Mouse (Mus musculus) retina, adult 2 months (tissue): ENCODE data around the gene Ndufb7.
"Not testable (repeated sequence)": the region's sequence is repeated elsewhere in the genome, so short reads cannot be mapped to it uniquely, and the experiment has no call there.

Experiments used
- DNase-seq: peaks from one replicate; pipeline ENCODE4 v3.0.0-alpha.2; 2012; ENCODE audit warnings: low read depth, low spot score

The Ndufb7 gene

GRCm38 (mm10) chr8:83576516-83576895 is 10.0 kb downstream of the Ndufb7 start:
- DNase-seq: no peak

- no peak for DNase-seq
Observed at GRCm38 (mm10) chr8:83576921-83577320, 10.4 kb downstream of the Ndufb7 start.

GRCm38 (mm10) chr8:83577384-83577791 is 10.9 kb downstream of the Ndufb7 start:
- DNase-seq: no peak

DNA sequence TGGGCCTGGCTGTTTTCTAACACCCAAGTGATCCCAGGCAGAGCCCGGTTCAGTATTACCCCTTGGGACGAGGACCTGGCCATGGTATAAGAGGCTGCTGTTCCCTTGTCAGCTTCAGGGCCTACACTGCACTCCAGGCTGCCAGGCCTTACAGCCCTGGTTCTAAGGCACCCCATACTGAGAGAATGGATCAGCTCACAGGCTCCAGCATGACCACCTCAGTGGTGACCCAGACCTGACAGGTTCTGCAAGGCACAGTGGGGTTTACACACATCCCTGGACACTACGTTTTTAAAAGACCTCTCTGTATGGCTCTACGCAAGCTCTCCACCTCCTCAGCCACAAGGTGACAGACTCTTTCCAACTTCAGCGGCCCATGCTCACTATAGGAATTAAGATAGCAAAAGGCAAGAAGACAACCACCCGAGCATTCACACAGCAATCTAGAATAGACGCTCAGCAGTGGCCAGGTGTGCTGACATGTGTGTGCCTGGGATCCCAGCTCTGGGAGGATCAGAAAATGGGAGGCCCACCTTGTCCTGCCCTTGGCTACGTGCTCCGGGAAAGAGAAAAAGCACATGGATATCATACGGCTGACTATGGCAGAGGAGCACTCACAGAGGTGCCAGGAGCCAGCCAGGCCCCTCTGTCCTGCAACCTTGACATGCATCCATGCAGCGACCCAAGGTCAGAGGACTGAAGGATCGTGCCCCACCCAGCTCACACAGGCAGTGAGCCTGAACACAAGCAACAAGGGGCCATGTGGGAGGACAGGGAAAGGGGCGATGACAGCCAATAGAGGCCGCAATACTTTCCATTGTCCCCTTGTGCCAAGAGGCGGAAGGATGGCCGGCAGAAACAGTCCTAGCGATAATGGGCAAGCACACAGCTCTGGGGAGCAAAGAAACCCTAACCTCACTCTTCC is 11.9 kb downstream of the Ndufb7 start:
- DNase-seq: no peak

DNA sequence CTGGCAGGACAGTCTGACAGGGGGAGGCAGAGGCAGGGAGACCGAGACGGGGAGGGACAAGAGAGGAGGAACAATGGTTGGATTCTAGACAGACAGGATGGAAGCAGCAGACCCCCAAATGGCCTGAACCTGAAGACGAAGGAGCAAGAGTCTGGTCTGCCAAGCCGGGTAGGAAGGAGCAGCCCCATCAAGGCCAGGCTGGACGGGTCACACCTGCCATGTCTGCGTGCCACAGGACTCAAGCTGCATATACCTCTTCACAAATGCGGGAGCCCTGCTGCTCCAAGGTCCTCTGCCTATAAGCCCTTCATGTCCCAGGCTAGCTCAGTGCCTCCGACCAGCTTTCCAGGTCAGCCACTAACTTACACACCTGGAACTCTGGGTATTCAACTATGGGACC is 13.2 kb downstream of the Ndufb7 start:
- DNase-seq: no peak

- DNase-seq: no peak
Observed at GRCm38 (mm10) chr8:83580826-83581225, 14.4 kb downstream of the Ndufb7 start.

- no peak for DNase-seq
Observed at GRCm38 (mm10) chr8:83582226-83582625, 15.8 kb downstream of the Ndufb7 start.

- DNase-seq: no peak
Observed at GRCm38 (mm10) chr8:83583236-83583635, 16.8 kb downstream of the Ndufb7 start.

DNA sequence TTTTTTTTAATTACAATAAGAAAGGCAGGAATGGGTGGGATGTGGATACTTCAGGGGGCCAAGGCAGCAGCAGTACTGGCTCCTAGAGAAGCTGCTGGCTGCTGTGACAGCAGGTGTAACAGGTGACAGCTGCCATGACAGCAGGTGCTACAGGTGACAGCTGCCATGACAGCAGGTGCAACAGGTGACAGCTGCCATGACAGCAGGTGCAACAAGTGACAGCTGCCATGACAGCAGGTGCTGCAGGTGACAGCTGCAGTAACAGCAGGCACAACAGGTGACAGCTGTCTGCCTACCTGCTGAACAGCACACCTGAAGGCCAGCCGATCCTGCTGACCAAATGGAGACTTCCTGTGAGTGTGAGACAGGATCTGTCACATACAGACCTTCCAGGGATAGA is 18.3 kb downstream of the Ndufb7 start:
- no peak for DNase-seq

DNA sequence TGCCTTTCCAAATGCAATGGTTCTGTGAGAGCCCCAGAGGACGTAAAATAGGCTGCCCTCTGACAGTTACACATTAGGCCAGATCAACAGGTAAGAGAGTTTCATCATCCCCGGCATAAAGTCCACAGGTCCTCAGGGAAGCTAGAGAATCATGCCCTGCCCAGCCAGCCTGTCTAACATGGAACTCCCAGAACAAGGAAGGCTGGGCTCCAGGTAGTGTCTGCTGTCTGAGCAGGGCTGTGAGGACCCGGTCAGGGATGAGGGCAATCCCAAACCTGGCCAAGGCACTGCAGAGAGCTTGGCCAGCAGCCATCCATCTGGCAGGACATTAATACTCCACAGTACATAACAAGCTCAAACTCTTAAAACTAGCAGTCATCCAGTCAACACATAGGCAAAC is 18.9 kb downstream of the Ndufb7 start:
- DNase-seq: no peak

DNA sequence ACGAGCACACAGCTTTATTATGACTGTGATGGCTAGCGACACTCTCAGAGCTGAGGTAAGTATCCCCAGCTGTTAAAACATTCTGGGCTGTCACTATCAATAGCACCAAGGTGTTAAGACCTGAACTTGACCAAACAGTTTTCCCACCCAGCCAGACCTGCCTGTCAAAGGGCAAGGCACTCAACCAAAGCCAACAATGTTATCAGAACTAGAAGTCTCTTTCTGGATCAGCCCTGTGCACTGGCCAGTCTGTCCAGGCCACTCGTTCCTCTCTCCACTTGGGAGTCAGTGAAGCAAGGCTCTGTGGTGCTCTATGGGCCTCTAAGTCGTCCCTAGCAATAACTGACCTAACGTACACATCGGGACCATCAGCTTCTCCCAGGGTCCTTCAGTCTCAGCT is 21.2 kb downstream of the Ndufb7 start:
- DNase-seq: no peak

GRCm38 (mm10) chr8:83588886-83589285 is 22.4 kb downstream of the Ndufb7 start:
- DNase-seq: no peak

DNA sequence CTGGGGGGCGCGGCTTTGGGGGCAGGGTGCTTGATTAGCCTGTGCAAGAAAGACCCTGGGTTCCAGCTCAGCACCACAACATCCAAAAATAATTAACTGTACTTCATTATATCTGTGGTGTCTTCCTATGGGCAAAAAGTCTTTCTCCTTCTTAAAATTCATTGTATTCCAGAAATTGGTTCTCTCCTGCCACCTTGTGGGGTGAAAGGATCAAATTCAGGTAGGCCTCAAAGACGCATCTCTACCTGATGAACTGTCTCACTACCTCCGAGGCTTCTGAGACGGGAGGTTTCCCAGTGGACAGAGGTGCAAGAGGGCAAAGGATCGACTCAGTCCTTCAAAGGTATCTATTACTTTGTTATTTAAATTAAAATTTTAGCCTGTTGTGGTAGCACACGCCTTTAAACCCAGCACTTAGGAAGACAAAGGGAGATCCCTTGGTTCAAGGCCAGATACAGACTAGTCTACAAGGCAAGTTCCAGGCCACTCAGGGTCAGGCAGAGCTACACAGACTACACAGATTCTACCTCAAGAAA is 24.1 kb downstream of the Ndufb7 start:
- no peak for DNase-seq

DNA sequence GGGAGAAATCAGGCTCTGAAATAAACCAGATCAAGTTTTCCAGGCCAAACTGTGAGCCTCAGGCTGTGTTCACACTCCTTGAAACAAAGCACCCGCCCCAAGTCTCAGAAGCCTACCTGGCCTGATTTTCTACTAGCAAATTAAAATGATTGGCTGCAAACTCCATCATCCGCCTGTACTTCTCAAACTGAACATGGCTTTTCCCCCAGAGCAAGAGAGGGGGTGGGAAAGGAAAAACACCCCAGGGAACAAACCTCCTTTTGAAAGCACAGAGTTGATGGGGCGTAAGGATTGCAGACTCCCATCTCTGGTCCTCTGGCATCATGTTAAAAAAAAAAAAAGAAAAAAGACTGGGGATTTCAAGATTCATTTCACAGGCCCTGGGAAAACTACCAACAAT is 26.2 kb downstream of the Ndufb7 start:
- no peak for DNase-seq

DNA sequence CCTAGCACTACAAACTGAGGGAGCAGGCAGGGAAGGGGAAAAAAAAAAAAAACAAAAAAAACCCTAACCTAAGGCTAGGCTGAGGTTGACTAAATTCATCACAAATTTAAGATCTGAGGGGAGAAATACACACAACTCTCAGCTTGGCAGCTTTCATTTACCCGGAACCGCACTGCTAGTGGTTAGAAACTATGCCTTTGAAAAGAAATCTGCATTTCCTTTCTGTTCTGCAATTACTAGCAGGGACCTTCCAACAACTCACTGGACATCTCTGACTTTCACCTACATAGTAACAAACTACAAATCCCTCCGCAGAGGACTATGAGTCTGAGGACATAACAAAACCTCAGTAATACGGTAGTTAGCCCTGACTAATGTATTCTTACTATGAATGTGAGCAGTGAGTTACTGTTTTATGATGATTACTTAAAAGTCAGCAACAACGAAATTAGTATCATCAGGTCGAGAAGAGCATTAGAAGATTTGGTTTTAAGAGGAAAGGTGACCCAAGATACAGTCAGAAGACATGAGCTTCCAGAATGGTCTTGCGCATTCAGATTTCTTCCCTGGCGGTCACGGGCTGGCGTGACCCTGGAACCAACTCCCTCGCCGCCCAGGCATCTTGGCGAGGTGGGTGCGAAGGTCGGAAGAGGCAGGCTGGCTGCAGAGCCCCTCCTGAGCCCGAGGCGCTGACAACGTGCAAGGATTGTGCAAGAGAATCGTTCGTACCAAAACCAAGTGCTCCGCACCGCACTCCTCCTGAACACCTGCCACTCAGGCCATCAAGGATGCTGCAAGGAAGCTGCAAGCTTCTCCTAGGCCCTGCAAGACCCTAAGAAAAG is 27.1 kb downstream of the Ndufb7 start:
- no peak for DNase-seq

DNA sequence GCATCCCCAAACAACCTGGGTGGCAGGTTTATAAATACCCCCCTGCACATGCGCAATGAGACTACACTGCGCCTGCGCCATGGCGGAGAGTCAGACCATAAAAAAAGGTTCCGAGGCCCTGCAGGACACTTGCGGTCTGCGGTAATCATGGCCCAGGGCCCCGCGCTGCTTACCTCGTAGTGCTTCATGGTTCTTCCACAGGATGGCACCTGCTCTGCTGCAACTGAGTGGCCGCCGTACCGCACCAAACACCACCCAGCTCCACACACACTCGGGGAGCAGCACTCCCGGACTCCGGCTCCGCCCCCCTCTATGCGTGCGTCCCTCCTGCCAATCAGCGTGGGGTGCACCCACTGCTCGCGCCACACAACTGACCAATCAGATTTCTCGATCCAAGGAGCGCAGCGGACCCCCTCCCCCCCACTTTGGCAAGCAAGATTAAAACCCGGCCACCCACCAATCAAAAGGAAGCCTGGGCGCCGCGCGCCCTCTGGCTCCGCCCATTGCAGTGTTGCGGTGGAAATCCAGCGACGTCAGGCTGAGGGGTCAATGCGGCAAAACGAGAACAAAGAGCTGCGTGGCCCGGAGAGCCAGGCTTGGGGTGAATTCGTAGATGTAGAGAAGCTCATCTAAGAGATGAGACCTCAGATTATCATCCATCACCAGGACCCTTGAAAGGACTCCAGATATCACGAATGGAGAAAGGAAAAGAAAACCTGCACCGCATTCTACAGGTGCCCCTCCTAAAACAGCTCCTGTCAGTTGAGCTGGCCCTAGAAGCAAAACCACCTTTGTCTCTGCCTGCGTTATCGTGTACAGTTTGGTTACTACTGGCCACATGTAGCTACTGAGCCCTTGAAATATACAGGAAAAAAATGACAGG is 27.9 kb downstream of the Ndufb7 start:
- DNase-seq: peak; percentile 96

DNA sequence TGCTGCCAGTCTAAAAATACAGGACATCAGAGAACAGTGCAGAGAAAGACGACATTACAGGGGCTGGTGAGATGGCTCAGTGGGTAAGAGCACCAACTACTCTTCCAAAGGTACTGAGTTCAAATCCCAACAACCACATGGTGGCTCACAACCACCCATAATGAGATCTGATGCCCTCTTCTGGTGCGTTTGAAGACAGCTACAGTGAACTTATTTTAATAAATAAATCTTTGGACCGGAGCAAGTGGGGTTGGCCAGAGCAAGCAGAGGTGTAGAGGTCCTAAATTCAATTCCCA is 28.5 kb downstream of the Ndufb7 start:
- not testable (repeated sequence) for DNase-seq

- no peak for DNase-seq
Observed at GRCm38 (mm10) chr8:83596369-83596768, 29.9 kb downstream of the Ndufb7 start.

DNA sequence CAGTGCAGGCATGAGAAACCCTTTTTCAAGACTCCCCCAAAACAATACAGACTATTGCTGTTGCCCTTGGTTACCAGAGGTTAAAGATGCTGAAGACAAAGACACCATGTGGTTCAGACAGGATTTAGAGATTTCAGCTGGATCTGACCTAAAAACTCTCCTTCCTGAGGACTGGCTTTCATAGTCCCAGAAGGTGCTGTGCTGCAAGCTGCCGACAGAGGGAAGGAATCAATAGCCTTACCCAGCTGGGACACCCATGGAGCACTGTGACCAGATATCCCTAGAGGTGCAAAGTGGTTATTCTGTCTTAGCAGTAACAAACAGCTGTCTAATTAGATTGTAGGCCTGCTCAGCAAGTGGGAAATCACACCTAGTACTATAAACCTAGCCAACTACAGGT is 31.7 kb downstream of the Ndufb7 start:
- DNase-seq: no peak

DNA sequence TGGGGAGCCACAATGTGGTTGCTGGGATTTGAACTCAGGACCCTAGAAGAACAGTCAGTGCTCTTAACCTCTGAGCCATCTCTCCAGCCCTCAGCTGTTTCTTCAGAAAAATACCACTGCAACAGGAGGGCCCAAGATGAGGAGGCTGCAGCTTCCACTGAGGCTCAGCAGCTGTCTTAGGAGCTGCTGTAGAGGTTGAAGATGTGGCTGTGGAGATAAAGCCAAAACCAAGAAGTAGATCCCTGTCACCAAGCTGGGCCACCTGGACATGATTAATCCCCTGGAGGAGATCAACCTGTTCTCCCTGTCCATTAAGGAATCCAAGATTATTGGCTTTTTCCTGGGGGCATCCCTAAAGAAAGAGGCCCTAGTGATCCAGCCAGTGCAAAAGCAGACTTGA is 33.3 kb downstream of the Ndufb7 start:
- DNase-seq: no peak

- no peak for DNase-seq
Observed at GRCm38 (mm10) chr8:83602650-83603029, 36.2 kb downstream of the Ndufb7 start.
